Mouse (Mus musculus) stomach, embryonic 16.5 days (tissue): Measurements from ENCODE around the gene Riiad1. TPM values are rescaled to one million over a fixed set of nuclear protein-coding genes. Genes with fewer than 3 reads are reported as not detected.

Experiments
- ATAC-seq: fragments of 200-750 bp; cut with Nextera tagmentation; 2 replicates; pipeline ENCODE4 v1.8.0; 2017; ENCODE audit warnings: moderate number of reproducible peaks, moderate TSS enrichment; ENCODE audit not compliant: insufficient read depth, low FRiP score
- H3K27ac ChIP-seq: fragments of 300-500 bp; sonication (generic); 2 replicates; pipeline ENCODE4 v1.5.1; 2014; ENCODE audit warnings: low read length
- H3K27me3 ChIP-seq: fragments of 300-500 bp; sonication (generic); 2 replicates; pipeline ENCODE4 v1.6.1; 2014; ENCODE audit warnings: low read length, control low read depth, mixed read lengths; ENCODE audit not compliant: control insufficient read depth, insufficient read depth
- H3K36me3 ChIP-seq: fragments of 300-500 bp; sonication (generic); 2 replicates; pipeline ENCODE4 v1.6.1; 2014; ENCODE audit warnings: low read length; ENCODE audit not compliant: control insufficient read depth, insufficient read depth
- H3K4me1 ChIP-seq: fragments of 300-500 bp; sonication (generic); 2 replicates; pipeline ENCODE4 v1.6.1; 2014; ENCODE audit warnings: low read length, control low read depth, mixed read lengths; ENCODE audit not compliant: control insufficient read depth, insufficient read depth
- H3K4me2 ChIP-seq: fragments of 300-500 bp; sonication (generic); 2 replicates; pipeline ENCODE4 v1.6.1; 2014; ENCODE audit warnings: low read depth, low read length, mixed read lengths
- H3K4me3 ChIP-seq: fragments of 300-500 bp; sonication (generic); replicated peaks from 2 replicates; pipeline ENCODE4 v1.5.1; 2014; ENCODE audit warnings: mild to moderate bottlenecking, low read length
- H3K9ac ChIP-seq: fragments of 300-500 bp; sonication (generic); 2 replicates; pipeline ENCODE4 v1.6.1; 2014; ENCODE audit warnings: low read length
- H3K9me3 ChIP-seq: fragments of 300-500 bp; sonication (generic); replicated peaks from 2 replicates; pipeline ENCODE4 v1.6.1; 2016; ENCODE audit warnings: low read length, control low read depth; ENCODE audit not compliant: control insufficient read depth
- WGBS: fragments of 180-500 bp; shearing (Covaris S2); extraction: QIAGEN DNeasy Blood & Tissue Kit; methylation state at CpG from one replicate; pipeline ENCODE4 v1.1.7; 2014; 5-methylcytosine and 5-hydroxymethylcytosine counted together
- polyA plus RNA-seq: library from polyadenylated mRNA; unstranded; fragments of >200 nt; fragmentation: Nextera tagmentation; extraction: Ambion mirVana; gene quantifications from 2 replicates; pipeline ENCODE4 v1.2.1, GENCODE M21; 2015

The Riiad1 gene
- 1.6 and 3.4 TPM in 2 replicates for polyA plus RNA-seq

DNA sequence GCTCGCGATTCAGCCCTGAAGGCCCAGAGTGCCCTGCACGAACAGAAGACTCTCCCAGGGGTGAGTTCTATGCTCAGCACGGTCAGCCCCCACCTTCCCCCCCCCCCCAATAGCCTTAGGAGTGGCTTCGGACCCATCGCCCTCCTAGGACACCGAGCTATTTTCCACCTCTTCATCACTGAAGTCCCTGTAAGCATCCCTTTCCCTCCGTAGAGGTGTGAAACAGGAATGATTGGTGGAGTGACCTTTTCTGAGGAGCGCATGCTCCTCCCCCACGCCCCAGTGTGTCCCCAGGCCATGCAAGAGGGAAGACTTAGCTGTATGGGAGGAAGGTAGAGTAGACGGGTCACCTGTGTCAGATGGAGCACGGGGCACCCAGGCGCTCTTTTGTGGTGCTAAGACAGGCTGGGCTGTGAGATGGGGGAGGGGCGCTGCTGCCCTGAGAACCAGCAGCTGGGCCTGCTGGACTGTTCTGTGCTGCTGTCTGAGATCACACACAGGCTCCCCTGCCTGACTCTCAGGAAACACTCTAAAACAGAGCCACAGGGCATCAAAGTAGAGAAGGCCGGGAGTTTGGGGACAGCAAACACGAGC, at the start of gene Riiad1:
Riiad1 (minus strand) TSS at position 51 of the 594 bp plus-strand sequence.
- Histone ChIP-seq H3K27ac (no peak within 1 kb of the TSS), H3K4me1 (no peaks in the 10 kb centered on the region), H3K4me2 (peak within 1 kb of the TSS; percentile 43), H3K36me3 (no peaks in the 10 kb centered on the region), H3K27me3 (peaks cover 4% of the 10 kb centered on the region; the same call in 1 of the 2 replicates), H3K9ac (peak within 1 kb of the TSS; percentile 11; the same call in 1 of the 2 replicates), H3K4me3 (peak within 1 kb of the TSS; percentile 23), H3K9me3 (no peaks in the 10 kb centered on the region)
- ATAC-seq = no peak
- 15% methylated on average over 16 of the region's 16 CpGs for WGBS

- 58% methylated on average over 2 of the region's 2 CpGs for WGBS
- H3K4me2 ChIP-seq = no peak overlapping the region
- no peaks in the 10 kb centered on the region for H3K4me1 ChIP-seq
- no peaks in the 10 kb centered on the region for H3K9me3 ChIP-seq
- no peaks in the 10 kb centered on the region for H3K36me3 ChIP-seq
- H3K9ac ChIP-seq = no peak overlapping the region
- H3K27me3 ChIP-seq = no peaks in the 10 kb centered on the region
- H3K27ac ChIP-seq = no peak overlapping the region
- no peak overlapping the region for H3K4me3 ChIP-seq
- no peak for ATAC-seq
These were observed 46.6 kb upstream of the Riiad1 start for GRCm38 (mm10) chr3:94526731-94527130.

GRCm38 (mm10) chr3:94506664-94507063, 26.5 kb upstream of the Riiad1 start:
- Histone ChIP-seq H3K4me1 (no peaks in the 10 kb centered on the region), H3K9me3 (no peaks in the 10 kb centered on the region), H3K27me3 (no peaks in the 10 kb centered on the region), H3K36me3 (peaks cover 9% of the 10 kb centered on the region; the same call in 1 of the 2 replicates), H3K4me2 (no peak overlapping the region), H3K27ac (no peak overlapping the region), H3K4me3 (no peak overlapping the region), H3K9ac (no peak overlapping the region)
- ATAC-seq = no peak
- 87% methylated on average over 1 of the region's 1 CpGs for WGBS

DNA sequence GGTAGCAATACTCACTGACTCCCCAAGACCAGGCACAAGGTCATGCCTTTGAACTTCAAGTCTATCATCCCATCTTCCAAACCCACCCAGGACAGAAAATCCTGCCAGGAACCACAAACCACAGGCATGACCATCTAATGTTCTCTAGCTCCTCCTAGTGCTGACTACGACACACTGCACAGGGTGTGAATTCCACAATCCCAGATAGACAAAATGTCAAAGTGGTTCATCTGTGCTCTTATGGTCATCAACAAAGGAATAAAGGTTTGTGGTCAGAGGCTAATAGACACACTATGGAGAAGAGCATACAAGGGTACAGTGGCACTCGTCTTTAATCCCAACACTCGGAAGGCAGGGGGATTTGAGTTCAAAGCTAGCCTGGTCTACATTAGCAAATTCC, 22.1 kb upstream of the Riiad1 start:
- 0 out of 2 replicates have a peak, but pooled peaks cover 3% of the 10 kb centered on the region for H3K36me3 ChIP-seq
- H3K4me3 ChIP-seq = no peak overlapping the region
- ATAC-seq = no peak
- 78% methylated on average over 3 of the region's 3 CpGs for WGBS
- H3K27me3 ChIP-seq = no peaks in the 10 kb centered on the region
- no peaks in the 10 kb centered on the region for H3K9me3 ChIP-seq
- H3K27ac ChIP-seq = no peak overlapping the region
- H3K4me1 ChIP-seq = no peaks in the 10 kb centered on the region
- no peak overlapping the region for H3K4me2 ChIP-seq
- H3K9ac ChIP-seq = no peak overlapping the region

GRCm38 (mm10) chr3:94497162-94497561, 17.0 kb upstream of the Riiad1 start:
- no peak overlapping the region for H3K4me2 ChIP-seq
- no peaks in the 10 kb centered on the region for H3K36me3 ChIP-seq
- H3K4me3 ChIP-seq = no peak overlapping the region
- no peaks in the 10 kb centered on the region for H3K4me1 ChIP-seq
- H3K27ac ChIP-seq = no peak overlapping the region
- no peak for ATAC-seq
- H3K9ac ChIP-seq = no peak overlapping the region
- WGBS = 82% methylated on average over 4 of the region's 4 CpGs
- H3K9me3 ChIP-seq = no peaks in the 10 kb centered on the region
- no peaks in the 10 kb centered on the region for H3K27me3 ChIP-seq

GRCm38 (mm10) chr3:94487581-94487980, 7.4 kb upstream of the Riiad1 start:
- no peak overlapping the region for H3K4me3 ChIP-seq
- no peaks in the 10 kb centered on the region for H3K36me3 ChIP-seq
- H3K27me3 ChIP-seq = no peaks in the 10 kb centered on the region
- no peaks in the 10 kb centered on the region for H3K4me1 ChIP-seq
- H3K27ac ChIP-seq = no peak overlapping the region
- no peaks in the 10 kb centered on the region for H3K9me3 ChIP-seq
- H3K4me2 ChIP-seq = no peak overlapping the region
- 63% methylated on average over 6 of the region's 6 CpGs for WGBS
- no peak for ATAC-seq
- no peak overlapping the region for H3K9ac ChIP-seq

DNA sequence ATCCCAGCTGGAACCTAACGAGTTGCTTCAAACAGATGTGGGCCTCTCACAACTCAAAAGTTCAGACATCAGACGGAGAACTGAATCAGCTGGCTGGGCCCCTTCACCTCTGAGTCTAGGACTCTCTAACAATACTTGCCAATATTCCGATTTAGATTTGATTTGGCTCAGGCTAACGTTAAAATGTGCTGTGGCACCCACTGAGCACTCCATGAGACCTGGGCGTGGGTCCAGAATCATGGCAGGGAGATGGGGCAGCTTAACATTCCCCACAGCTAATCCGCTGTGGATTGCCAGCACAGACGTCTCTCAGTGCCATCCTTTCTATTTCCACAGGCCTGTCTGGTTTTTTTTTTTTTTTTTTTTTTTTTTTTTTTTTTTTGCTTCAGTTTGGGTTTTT, 5.8 kb upstream of the Riiad1 start:
- Histone ChIP-seq H3K4me2 (no peak overlapping the region), H3K4me1 (no peaks in the 10 kb centered on the region), H3K4me3 (no peak overlapping the region), H3K36me3 (no peaks in the 10 kb centered on the region), H3K9ac (no peak overlapping the region), H3K27ac (no peak overlapping the region), H3K9me3 (no peaks in the 10 kb centered on the region), H3K27me3 (no peaks in the 10 kb centered on the region)
- ATAC-seq = no peak
- 72% methylated on average over 7 of the region's 7 CpGs for WGBS

- no peaks in the 10 kb centered on the region for H3K36me3 ChIP-seq
- H3K4me1 ChIP-seq = no peaks in the 10 kb centered on the region
- H3K4me2 ChIP-seq = no peak overlapping the region
- H3K9me3 ChIP-seq = no peaks in the 10 kb centered on the region
- H3K27ac ChIP-seq = no peak overlapping the region
- peaks cover 2% of the 10 kb centered on the region; the same call in 1 of the 2 replicates for H3K27me3 ChIP-seq
- no peak for ATAC-seq
- WGBS = 32% methylated on average over 20 of the region's 20 CpGs
- H3K9ac ChIP-seq = no peak overlapping the region
- no peak overlapping the region for H3K4me3 ChIP-seq
These were observed 3.8 kb upstream of the Riiad1 start for GRCm38 (mm10) chr3:94483790-94484439.

- H3K4me3 ChIP-seq = no peak overlapping the region
- no peak overlapping the region for H3K9ac ChIP-seq
- H3K9me3 ChIP-seq = no peaks in the 10 kb centered on the region
- 78% methylated on average over 17 of the region's 17 CpGs for WGBS
- no peaks in the 10 kb centered on the region for H3K4me1 ChIP-seq
- H3K36me3 ChIP-seq = no peaks in the 10 kb centered on the region
- H3K4me2 ChIP-seq = no peak overlapping the region
- peaks cover 4% of the 10 kb centered on the region; the same call in 1 of the 2 replicates for H3K27me3 ChIP-seq
- no peak overlapping the region for H3K27ac ChIP-seq
- ATAC-seq = peak; percentile 37; the same call in 1 of the 2 replicates
These were observed 2.7 kb upstream of the Riiad1 start for GRCm38 (mm10) chr3:94482764-94483385.
